Mouse (Mus musculus): ENCODE measurements around the gene Emilin1. TPM values are rescaled to one million over a fixed set of nuclear protein-coding genes. Genes with fewer than 3 reads are reported as not detected.

Gene Emilin1
- total RNA-seq, 2 experiments from 2014 or later: 2.5 to 3.4 TPM

- DNase-seq (ENCODE audit: extremely low spot score in 1 of 2, low spot score in 1 of 2): no peak
Observed at GRCm38 (mm10) chr5:30955751-30956150, 42.5 kb downstream of the Emilin1 start.

GRCm38 (mm10) chr5:30957891-30958290 is 44.7 kb downstream of the Emilin1 start:
- no peak for DNase-seq (ENCODE audit: extremely low spot score in 1 of 2, low spot score in 1 of 2)

- DNase-seq (ENCODE audit: extremely low spot score in 1 of 2, low spot score in 1 of 2): no peak
Observed at GRCm38 (mm10) chr5:30959198-30959854, 46.1 kb downstream of the Emilin1 start.

GRCm38 (mm10) chr5:30959966-30960501 is 46.8 kb downstream of the Emilin1 start, which contains the start of gene Preb:
TSS of gene Preb (minus strand) at chr5:30960361.
- peak; percentile 97 to 99 for DNase-seq (ENCODE audit: extremely low spot score in 1 of 2, low spot score in 1 of 2)

GRCm38 (mm10) chr5:30960814-30961213 is 47.6 kb downstream of the Emilin1 start:
- DNase-seq (ENCODE audit: extremely low spot score in 1 of 2, low spot score in 1 of 2): no peak

- no peak for DNase-seq (ENCODE audit: extremely low spot score in 1 of 2, low spot score in 1 of 2)
Observed at GRCm38 (mm10) chr5:30961545-30962505, 48.6 kb downstream of the Emilin1 start.

GRCm38 (mm10) chr5:30963916-30964315 is 50.7 kb downstream of the Emilin1 start:
- DNase-seq (ENCODE audit: extremely low spot score in 1 of 2, low spot score in 1 of 2): no peak

- no peak for DNase-seq (ENCODE audit: extremely low spot score in 1 of 2, low spot score in 1 of 2)
Observed at GRCm38 (mm10) chr5:30966189-30966588, 53.0 kb downstream of the Emilin1 start.

- no peak for DNase-seq (ENCODE audit: extremely low spot score in 1 of 2, low spot score in 1 of 2)
Observed at GRCm38 (mm10) chr5:30968416-30968815, 55.2 kb downstream of the Emilin1 start, which contains the start of gene Tcf23. TSS of gene Tcf23 (plus strand) at chr5:30968662.

- DNase-seq (ENCODE audit: extremely low spot score in 1 of 2, low spot score in 1 of 2): no peak
Observed at GRCm38 (mm10) chr5:30969440-30969839, 56.2 kb downstream of the Emilin1 start.

Other genes starting within 250 kb of the Emilin1 start
- gene Cenpa, start 246.6 kb upstream of the Emilin1 start, total RNA-seq (2021): 1 to 10 TPM; 3.8 to 3.9 TPM
- 10 to 100 TPM; 40.5 to 46.6 TPM for gene Dpysl5, start 201.8 kb upstream of the Emilin1 start, total RNA-seq (2021)
- gene Mapre3, start 98.8 kb upstream of the Emilin1 start, total RNA-seq (2021): 100 to 1,000 TPM; 230 to 250 TPM
- 10 to 100 TPM; 60.4 to 60.8 TPM for gene Tmem214, start 45.4 kb upstream of the Emilin1 start, total RNA-seq (2021)
- 10 to 100 TPM; 13.0 to 14.5 TPM for gene Agbl5, start 24.7 kb upstream of the Emilin1 start, total RNA-seq (2021)
- 100 to 1,000 TPM in 1 of 2 experiments, 10 to 100 TPM in 1; 92.7 to 101 TPM for gene Ost4, start 5.6 kb upstream of the Emilin1 start, total RNA-seq (2021)
- gene Khk, start 8.0 kb downstream of the Emilin1 start, total RNA-seq (2021): 10 to 100 TPM; 12.3 to 15.5 TPM
- gene Cgref1, start 32.2 kb downstream of the Emilin1 start, total RNA-seq (2021): 10 to 100 TPM; 14.5 to 16.7 TPM
- gene Preb, start 47.0 kb downstream of the Emilin1 start, total RNA-seq (2021): 100 to 1,000 TPM; 126 to 131 TPM
- under 1 TPM; 0.09 to 0.12 TPM for gene Tcf23, start 55.3 kb downstream of the Emilin1 start, total RNA-seq (2021)
- gene Atraid, start 134.9 kb downstream of the Emilin1 start, total RNA-seq (2021): 10 to 100 TPM; 69.4 to 78.9 TPM
- gene Slc5a6, start 135.5 kb downstream of the Emilin1 start, total RNA-seq (2021): 10 to 100 TPM; 14.2 to 15.3 TPM
- 10 to 100 TPM; 16.9 to 18.0 TPM for gene Cad, start 141.4 kb downstream of the Emilin1 start, total RNA-seq (2021)
- not detected for gene Dnajc5g, start 192.9 kb downstream of the Emilin1 start, total RNA-seq (2021)
- 10 to 100 TPM; 78.9 to 86.5 TPM for gene Slc30a3, start 194.8 kb downstream of the Emilin1 start, total RNA-seq (2021)
- gene Trim54, start 203.3 kb downstream of the Emilin1 start, total RNA-seq (2021): not detected
- gene Ucn, start 225.4 kb downstream of the Emilin1 start, total RNA-seq (2021): not detected
- 10 to 100 TPM; 55.0 to 59.0 TPM for gene Mpv17, start 240.8 kb downstream of the Emilin1 start, total RNA-seq (2021)